Mouse (Mus musculus): ENCODE measurements at regions not wholly inside any gene's neighbourhood (a gene's known extent, or its start where the extent isn't known, plus 50 kb on each side); places are given as distances from the start of the nearest gene placed in this dataset.

DNA sequence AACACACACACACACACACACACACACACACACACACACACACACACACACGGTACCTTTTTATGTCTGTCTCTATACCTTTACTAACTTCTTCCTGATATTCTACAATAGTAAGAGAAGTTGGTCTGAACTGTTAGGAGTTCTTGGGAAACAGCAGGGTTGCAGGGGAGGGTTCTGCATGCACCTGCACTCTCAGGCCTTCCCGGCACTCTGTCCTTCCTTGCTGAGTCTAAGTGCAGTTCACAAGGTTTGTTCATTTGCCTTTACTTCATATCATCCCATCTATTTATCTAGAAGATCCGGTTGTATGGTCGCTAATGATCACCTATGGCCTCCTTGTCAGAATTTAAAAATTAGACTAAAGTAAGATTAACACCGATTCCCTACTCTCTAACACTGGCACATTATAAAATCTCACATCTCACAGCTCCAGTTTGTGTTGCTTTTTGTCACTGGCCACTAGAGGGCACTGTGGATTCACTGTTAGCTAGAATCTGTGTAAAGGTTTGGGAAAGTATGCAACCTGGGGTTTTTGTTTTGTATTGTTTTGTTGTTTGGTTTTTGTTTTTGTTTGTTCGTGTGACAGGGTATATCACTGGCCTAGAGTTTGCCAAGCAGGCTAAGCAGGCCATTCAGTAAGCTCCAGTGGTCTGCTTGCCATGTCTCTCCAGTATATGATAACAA lies 101.5 kb upstream of the 2210010C04Rik start:
- H3K9me3 ChIP-seq (ENCODE audit: control insufficient read depth, low read length) = no peaks in the 10 kb centered on the region
- 0 out of 4 replicates have a peak, but pooled peaks cover 0 to 2% of the 10 kb centered on the region in 2 experiments for H3K4me1 ChIP-seq (replicated peaks; ENCODE audit: control insufficient read depth in 2 of 2, insufficient read depth in 2 of 2, low read length in 1 of 2)
- no peak overlapping the region for H3K4me2 ChIP-seq (ENCODE audit: low read depth)
- no peak overlapping the region for H3K4me3 ChIP-seq (ENCODE audit: insufficient read depth in 1 of 2, low read depth in 2 of 2, low read length in 2 of 2)
- no peak overlapping the region for H3K27ac ChIP-seq
- no peaks in the 10 kb centered on the region for H3K27me3 ChIP-seq (ENCODE audit: control insufficient read depth, insufficient read depth, low read length)
- no peak for ATAC-seq (ENCODE audit: insufficient read depth)
- no peak overlapping the region for H3K9ac ChIP-seq (replicated peaks)
- no peaks in the 10 kb centered on the region for H3K36me3 ChIP-seq (replicated peaks; ENCODE audit: control insufficient read depth, insufficient read depth, low read depth)
- TF ChIP-seq EP300 (IDR thresholded peaks at IDR 0.05; ENCODE audit: low read depth) = no peak
- peak; percentile 84 for TF ChIP-seq CTCF (IDR thresholded peaks at IDR 0.05; ENCODE audit: low read depth)
- DNase-seq (ENCODE audit: low read depth in 3 of 3, low spot score in 3 of 3) = peak; percentile 35 to 54 (median 37)
- 22% methylated on average over 6 of the region's 6 CpGs for WGBS (ENCODE audit: insufficient replicate concordance)

DNA sequence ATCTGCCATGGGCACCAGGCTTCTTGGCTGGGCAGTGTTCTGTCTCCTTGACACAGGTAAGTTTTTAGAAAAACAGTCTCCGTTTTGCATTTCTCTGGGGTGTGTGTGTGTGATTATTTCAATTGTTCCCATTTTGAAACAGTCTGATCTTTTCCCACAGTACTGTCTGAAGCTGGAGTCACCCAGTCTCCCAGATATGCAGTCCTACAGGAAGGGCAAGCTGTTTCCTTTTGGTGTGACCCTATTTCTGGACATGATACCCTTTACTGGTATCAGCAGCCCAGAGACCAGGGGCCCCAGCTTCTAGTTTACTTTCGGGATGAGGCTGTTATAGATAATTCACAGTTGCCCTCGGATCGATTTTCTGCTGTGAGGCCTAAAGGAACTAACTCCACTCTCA lies 99.9 kb upstream of the 2210010C04Rik start:
- WGBS (ENCODE audit: insufficient replicate concordance) = 19% methylated on average over 4 of the region's 4 CpGs
- Histone ChIP-seq H3K4me2 (ENCODE audit: low read depth) (no peak overlapping the region), H3K9ac (replicated peaks) (no peak overlapping the region), H3K27me3 (ENCODE audit: control insufficient read depth, insufficient read depth, low read length) (no peaks in the 10 kb centered on the region), H3K27ac (no peak overlapping the region), H3K4me1 (replicated peaks; ENCODE audit: control insufficient read depth in 2 of 2, insufficient read depth in 2 of 2, low read length in 1 of 2) (0 out of 4 replicates have a peak, but pooled peaks cover 0 to 4% of the 10 kb centered on the region in 2 experiments), H3K36me3 (replicated peaks; ENCODE audit: control insufficient read depth, insufficient read depth, low read depth) (no peaks in the 10 kb centered on the region), H3K9me3 (ENCODE audit: control insufficient read depth, low read length) (no peaks in the 10 kb centered on the region), H3K4me3 (ENCODE audit: insufficient read depth in 1 of 2, low read depth in 2 of 2, low read length in 2 of 2) (no peak overlapping the region)
- TF ChIP-seq EP300 (IDR thresholded peaks at IDR 0.05; ENCODE audit: low read depth) (no peak), CTCF (IDR thresholded peaks at IDR 0.05; ENCODE audit: low read depth) (no peak)
- no peak for DNase-seq (ENCODE audit: low read depth in 3 of 3, low spot score in 3 of 3)
- no peak for ATAC-seq (ENCODE audit: insufficient read depth)

DNA sequence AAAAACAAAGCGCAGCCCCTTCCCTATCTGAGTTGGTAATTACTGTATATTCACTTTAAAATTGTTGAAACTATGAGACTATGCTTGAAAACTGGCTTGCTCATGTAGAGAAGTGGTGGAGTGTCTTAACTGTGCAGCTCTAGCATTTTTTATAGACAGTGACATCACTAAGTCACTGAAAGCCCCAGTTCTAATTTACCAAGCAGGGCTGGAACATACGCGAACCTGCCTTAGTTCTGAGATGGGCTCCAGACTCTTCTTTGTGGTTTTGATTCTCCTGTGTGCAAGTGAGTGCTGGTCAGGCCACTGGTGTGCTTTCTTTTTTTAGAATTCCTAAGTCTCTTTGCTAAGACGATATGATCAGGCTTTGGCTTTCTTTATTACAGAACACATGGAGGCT lies 94.6 kb upstream of the 2210010C04Rik start:
- Histone ChIP-seq H3K36me3 (replicated peaks; ENCODE audit: control insufficient read depth, insufficient read depth, low read depth) (no peaks in the 10 kb centered on the region), H3K9me3 (ENCODE audit: control insufficient read depth, low read length) (no peaks in the 10 kb centered on the region), H3K27ac (no peak overlapping the region), H3K4me3 (ENCODE audit: insufficient read depth in 1 of 2, low read depth in 2 of 2, low read length in 2 of 2) (no peak overlapping the region), H3K4me2 (ENCODE audit: low read depth) (no peak overlapping the region), H3K9ac (replicated peaks) (no peak overlapping the region), H3K4me1 (replicated peaks; ENCODE audit: control insufficient read depth in 2 of 2, insufficient read depth in 2 of 2, low read length in 1 of 2) (0 out of 4 replicates have a peak, but pooled peaks cover 0 to 3% of the 10 kb centered on the region in 2 experiments), H3K27me3 (ENCODE audit: control insufficient read depth, insufficient read depth, low read length) (no peaks in the 10 kb centered on the region)
- DNase-seq (ENCODE audit: low read depth in 3 of 3, low spot score in 3 of 3) = no peak
- TF ChIP-seq EP300 (IDR thresholded peaks at IDR 0.05; ENCODE audit: low read depth) = no peak
- no peak for TF ChIP-seq CTCF (IDR thresholded peaks at IDR 0.05; ENCODE audit: low read depth)
- WGBS (ENCODE audit: insufficient replicate concordance) = 40% methylated on average over 4 of the region's 4 CpGs
- no peak for ATAC-seq (ENCODE audit: insufficient read depth)

DNA sequence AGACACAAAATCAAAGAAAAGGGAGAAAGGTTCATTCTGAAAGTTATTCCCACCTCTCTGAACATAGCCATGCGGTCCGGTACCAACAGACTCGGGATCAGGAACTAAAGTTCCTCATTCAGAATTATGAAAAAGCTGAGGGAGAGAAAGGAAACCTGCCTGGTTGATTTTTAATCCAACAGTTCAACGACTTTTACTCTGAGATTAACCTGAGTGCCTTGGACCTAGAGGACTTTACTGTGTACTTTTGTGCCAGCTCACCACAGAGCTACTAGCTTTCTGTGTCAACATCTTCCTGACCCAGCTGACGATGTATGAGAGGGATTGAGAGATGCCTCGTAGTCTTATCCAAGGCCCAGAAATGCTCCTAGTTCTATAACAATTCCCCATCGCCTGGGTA lies 92.5 kb upstream of the 2210010C04Rik start:
- WGBS (ENCODE audit: insufficient replicate concordance) = 55% methylated on average over 7 of the region's 7 CpGs
- Histone ChIP-seq H3K27ac (no peak overlapping the region), H3K9me3 (ENCODE audit: control insufficient read depth, low read length) (no peaks in the 10 kb centered on the region), H3K9ac (replicated peaks) (no peak overlapping the region), H3K4me2 (ENCODE audit: low read depth) (no peak overlapping the region), H3K27me3 (ENCODE audit: control insufficient read depth, insufficient read depth, low read length) (no peaks in the 10 kb centered on the region), H3K4me3 (ENCODE audit: insufficient read depth in 1 of 2, low read depth in 2 of 2, low read length in 2 of 2) (no peak overlapping the region), H3K36me3 (replicated peaks; ENCODE audit: control insufficient read depth, insufficient read depth, low read depth) (no peaks in the 10 kb centered on the region), H3K4me1 (replicated peaks; ENCODE audit: control insufficient read depth in 2 of 2, insufficient read depth in 2 of 2, low read length in 1 of 2) (0 out of 4 replicates have a peak, but pooled peaks cover 0 to 2% of the 10 kb centered on the region in 2 experiments)
- no peak for ATAC-seq (ENCODE audit: insufficient read depth)
- no peak for TF ChIP-seq CTCF (IDR thresholded peaks at IDR 0.05; ENCODE audit: low read depth)
- no peak for DNase-seq (ENCODE audit: low read depth in 3 of 3, low spot score in 3 of 3)

DNA sequence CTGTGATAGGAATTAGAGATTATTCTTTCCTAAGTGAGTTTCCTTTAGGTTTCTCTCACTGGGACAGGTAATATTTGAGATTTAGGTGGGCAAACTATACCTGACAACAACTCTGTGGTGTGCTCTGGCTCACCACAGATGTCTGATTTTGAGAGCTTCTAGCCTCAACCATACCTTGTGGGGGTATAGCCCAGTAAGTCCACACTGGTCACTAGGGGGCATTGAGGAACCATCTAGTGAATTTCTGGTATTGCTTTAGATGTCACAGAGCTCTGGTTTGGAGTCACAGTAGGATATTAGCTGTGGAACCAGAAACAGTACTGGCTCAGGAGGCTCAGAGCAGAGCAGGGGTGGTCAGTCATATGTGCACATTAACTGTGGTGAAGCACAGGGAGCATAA lies 91.5 kb upstream of the 2210010C04Rik start:
- Histone ChIP-seq H3K4me2 (ENCODE audit: low read depth) (no peak overlapping the region), H3K9ac (replicated peaks) (no peak overlapping the region), H3K27me3 (ENCODE audit: control insufficient read depth, insufficient read depth, low read length) (no peaks in the 10 kb centered on the region), H3K4me3 (ENCODE audit: insufficient read depth in 1 of 2, low read depth in 2 of 2, low read length in 2 of 2) (no peak overlapping the region), H3K4me1 (replicated peaks; ENCODE audit: control insufficient read depth in 2 of 2, insufficient read depth in 2 of 2, low read length in 1 of 2) (0 out of 4 replicates have a peak, but pooled peaks cover 0 to 2% of the 10 kb centered on the region in 2 experiments), H3K36me3 (replicated peaks; ENCODE audit: control insufficient read depth, insufficient read depth, low read depth) (no peaks in the 10 kb centered on the region), H3K27ac (no peak overlapping the region), H3K9me3 (ENCODE audit: control insufficient read depth, low read length) (no peaks in the 10 kb centered on the region)
- ATAC-seq (ENCODE audit: insufficient read depth) (no peak), DNase-seq (ENCODE audit: low read depth in 3 of 3, low spot score in 3 of 3) (no peak)
- no peak for TF ChIP-seq EP300 (IDR thresholded peaks at IDR 0.05; ENCODE audit: low read depth)
- peak; percentile 15; the same call in 1 of the 2 replicates for TF ChIP-seq CTCF (IDR thresholded peaks at IDR 0.05; ENCODE audit: low read depth)

Data from liver, embryonic 14.5 days (tissue).